Comparison of ENCODE assay signal across 15 mouse cellular contexts in the genomic region with DNA sequence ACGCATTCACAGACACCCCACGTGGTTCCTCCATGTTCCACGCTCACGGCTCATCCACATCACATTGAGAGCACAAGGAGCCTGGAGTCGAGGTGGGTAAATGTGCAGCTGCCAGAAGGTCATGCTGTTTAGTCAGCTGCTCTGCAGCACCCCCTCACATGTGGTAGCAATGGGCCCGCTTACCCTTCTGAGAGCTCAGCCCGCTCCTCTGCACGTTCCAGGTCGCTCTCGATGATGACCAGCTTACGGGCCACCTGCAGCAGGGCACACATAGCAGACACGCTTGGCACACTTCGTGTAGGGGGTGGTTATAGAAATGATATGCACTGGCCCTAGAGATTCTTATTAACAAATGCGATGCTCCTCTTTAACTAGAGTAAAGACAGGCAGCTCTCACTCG.
"Had no signal": no experiment of that assay in that cellular context is flagged by ENCODE, and none has a peak within 500 bp of the region (broad histone marks: within the 10 kb centered on the region; RNA-seq: fewer than 3 reads in every experiment).

No protein-coding gene starts in this region.

- H3K9ac ChIP-seq: liver, embryonic 13.5 days; neural tube, embryonic 13.5 days; stomach, embryonic 15.5 days had no signal

- H3K4me3 ChIP-seq: liver, embryonic 13.5 days; neural tube, embryonic 13.5 days; stomach, embryonic 15.5 days had no signal

- H3K27me3 ChIP-seq: liver, embryonic 13.5 days; neural tube, embryonic 13.5 days; stomach, embryonic 15.5 days had no signal

- H3K4me1 ChIP-seq: stomach, embryonic 15.5 days had no signal

- H3K27ac ChIP-seq: liver, embryonic 13.5 days; neural tube, embryonic 13.5 days; stomach, embryonic 15.5 days had no signal

- H3K4me2 ChIP-seq: liver, embryonic 13.5 days; midbrain, embryonic 11.5 days; neural tube, embryonic 13.5 days; stomach, embryonic 15.5 days had no signal

- DNase-seq: kidney, adult 18-20 months; kidney, adult 9 months; kidney, postnatal 14 days; kidney, postnatal 4 days; liver, embryonic 13.5 days; lung, adult 2 months; lung, postnatal 14 days; lung, postnatal 4 days; midbrain, embryonic 14.5 days; right cerebral cortex, postnatal 14 days; spleen, adult 18-20 months; thymus, postnatal 25 days had no signal
